Mouse (Mus musculus): Measurements from ENCODE around the gene Dirc2.
A peak's percentile ranks its signal among the peaks of the same experiment; 100 is the strongest.

Dirc2 gene

GRCm38 (mm10) chr16:35738096-35738767 lies 30.9 kb downstream of the Dirc2 start:
- DNase-seq (ENCODE audit: low spot score), result no peak

- DNase-seq (ENCODE audit: low spot score), result peak; percentile 47
Observed at GRCm38 (mm10) chr16:35734038-35734437, 35.1 kb downstream of the Dirc2 start.

GRCm38 (mm10) chr16:35732096-35732495 lies 37.1 kb downstream of the Dirc2 start:
- DNase-seq (ENCODE audit: low spot score), result no peak

GRCm38 (mm10) chr16:35729151-35729738 lies 39.9 kb downstream of the Dirc2 start:
- no peak for DNase-seq (ENCODE audit: low spot score)

GRCm38 (mm10) chr16:35726601-35727000 lies 42.6 kb downstream of the Dirc2 start:
- no peak for DNase-seq (ENCODE audit: low spot score)

GRCm38 (mm10) chr16:35724561-35724960 lies 44.6 kb downstream of the Dirc2 start:
- no peak for DNase-seq (ENCODE audit: low spot score)

GRCm38 (mm10) chr16:35717761-35718160 lies 51.4 kb downstream of the Dirc2 start:
- DNase-seq (ENCODE audit: low spot score), result no peak

GRCm38 (mm10) chr16:35716257-35716656 lies 52.9 kb downstream of the Dirc2 start:
- DNase-seq (ENCODE audit: low spot score), result no peak

GRCm38 (mm10) chr16:35715771-35716170 lies 53.4 kb downstream of the Dirc2 start:
- DNase-seq (ENCODE audit: low spot score), result no peak

GRCm38 (mm10) chr16:35715350-35715749 lies 53.8 kb downstream of the Dirc2 start:
- DNase-seq (ENCODE audit: low spot score), result no peak

GRCm38 (mm10) chr16:35714689-35715088 lies 54.5 kb downstream of the Dirc2 start:
- DNase-seq (ENCODE audit: low spot score), result no peak

- no peak for DNase-seq (ENCODE audit: low spot score)
Observed at GRCm38 (mm10) chr16:35713606-35714005, 55.5 kb downstream of the Dirc2 start.

GRCm38 (mm10) chr16:35711004-35711403 lies 58.2 kb downstream of the Dirc2 start:
- DNase-seq (ENCODE audit: low spot score), result no peak

- no peak for DNase-seq (ENCODE audit: low spot score)
Observed at GRCm38 (mm10) chr16:35707004-35707403, 62.2 kb downstream of the Dirc2 start.

- DNase-seq (ENCODE audit: low spot score), result no peak
Observed at GRCm38 (mm10) chr16:35704796-35705195, 64.4 kb downstream of the Dirc2 start.

- no peak for DNase-seq (ENCODE audit: low spot score)
Observed at GRCm38 (mm10) chr16:35703763-35704679, 65.1 kb downstream of the Dirc2 start.

- no peak for DNase-seq (ENCODE audit: low spot score)
Observed at GRCm38 (mm10) chr16:35701823-35702222, 67.3 kb downstream of the Dirc2 start.

GRCm38 (mm10) chr16:35696103-35696502 lies 73.1 kb downstream of the Dirc2 start:
- DNase-seq (ENCODE audit: low spot score), result no peak

GRCm38 (mm10) chr16:35694250-35694846 lies 74.8 kb downstream of the Dirc2 start:
- no peak for DNase-seq (ENCODE audit: low spot score)

- no peak for DNase-seq (ENCODE audit: low spot score)
Observed at GRCm38 (mm10) chr16:35691606-35692005, 77.5 kb downstream of the Dirc2 start.

- DNase-seq (ENCODE audit: low spot score), result no peak
Observed at GRCm38 (mm10) chr16:35686491-35686890, 82.7 kb downstream of the Dirc2 start.

- no peak for DNase-seq (ENCODE audit: low spot score)
Observed at GRCm38 (mm10) chr16:35685027-35685426, 84.1 kb downstream of the Dirc2 start.
